Mouse (Mus musculus) CH12F3 (cell line): ENCODE data around the gene 1700023F06Rik.

Experiments used
- in situ Hi-C: fragments of 300-500 bp; cut with MboI; formaldehyde crosslinking; loops from 2 replicates; pipeline ENCODE4 v1.14.3; 2020; ENCODE audit warnings: low sequenced_read_pairs

The 1700023F06Rik gene

GRCm38 (mm10) chr11:103208458-103208857 is at the start of gene 1700023F06Rik:
TSS of gene 1700023F06Rik (minus strand) at chr11:103208558.
- in situ Hi-C loops = no loop called here

- in situ Hi-C loops = no loop called here
These were observed 49.7 kb upstream of the 1700023F06Rik start for GRCm38 (mm10) chr11:103257938-103258481.

GRCm38 (mm10) chr11:103253605-103254004 is 45.2 kb upstream of the 1700023F06Rik start:
- in situ Hi-C loops = no loop called here

GRCm38 (mm10) chr11:103252380-103252779 is 44.0 kb upstream of the 1700023F06Rik start:
- in situ Hi-C loops = no loop called here

GRCm38 (mm10) chr11:103250324-103250723 is 42.0 kb upstream of the 1700023F06Rik start:
- in situ Hi-C loops = no loop called here

DNA sequence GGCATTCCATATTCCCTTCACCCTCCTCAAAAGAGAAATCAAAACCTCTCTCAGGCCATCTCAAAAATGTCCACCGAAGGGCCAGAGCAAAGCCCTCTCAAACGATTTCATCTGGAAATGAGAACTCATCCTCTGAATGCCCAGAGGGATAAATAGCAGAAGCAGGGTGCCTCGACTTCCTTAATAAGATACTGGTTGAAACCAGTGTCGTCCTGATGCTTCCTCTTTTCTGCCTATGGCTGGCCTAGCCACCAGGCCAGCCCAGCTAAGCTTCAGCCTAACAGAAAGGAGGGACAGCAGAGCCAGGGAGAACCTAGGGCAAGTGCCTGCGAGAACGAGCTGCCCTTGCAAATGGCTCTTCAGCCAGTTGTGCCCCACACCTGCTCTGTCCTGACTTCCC is 41.2 kb upstream of the 1700023F06Rik start:
- in situ Hi-C loops = no loop called here

- in situ Hi-C loops = no loop called here
These were observed 40.5 kb upstream of the 1700023F06Rik start for GRCm38 (mm10) chr11:103248837-103249236.

GRCm38 (mm10) chr11:103247504-103248177 is 39.3 kb upstream of the 1700023F06Rik start:
- in situ Hi-C loops = no loop called here

DNA sequence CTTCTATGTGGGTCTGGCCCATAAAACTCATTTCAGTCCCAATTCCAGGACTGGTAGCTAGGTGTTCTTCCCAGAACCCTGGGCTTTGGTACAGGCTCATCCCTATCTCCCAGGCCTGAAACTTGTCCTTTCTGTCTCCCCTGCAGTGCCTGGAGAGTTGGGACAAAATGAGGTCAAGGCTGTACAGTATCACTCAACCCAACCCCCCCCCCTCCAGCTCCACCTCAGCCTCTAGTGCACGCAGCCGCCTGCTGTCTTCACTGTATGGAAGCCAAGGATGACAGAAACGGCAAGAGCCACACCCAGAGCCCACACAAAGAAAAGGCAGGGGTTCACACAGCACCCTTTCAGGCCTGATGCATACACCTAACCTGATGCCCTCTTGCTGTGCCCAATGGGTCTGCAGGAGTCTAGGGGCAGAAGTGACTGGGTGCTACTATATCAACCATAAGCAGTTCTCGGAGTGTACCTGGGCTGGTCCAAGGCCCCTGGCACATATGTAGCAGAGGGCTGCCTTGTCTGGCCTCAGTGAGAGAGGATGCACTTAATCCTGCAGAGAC is 38.5 kb upstream of the 1700023F06Rik start:
- in situ Hi-C loops = no loop called here

DNA sequence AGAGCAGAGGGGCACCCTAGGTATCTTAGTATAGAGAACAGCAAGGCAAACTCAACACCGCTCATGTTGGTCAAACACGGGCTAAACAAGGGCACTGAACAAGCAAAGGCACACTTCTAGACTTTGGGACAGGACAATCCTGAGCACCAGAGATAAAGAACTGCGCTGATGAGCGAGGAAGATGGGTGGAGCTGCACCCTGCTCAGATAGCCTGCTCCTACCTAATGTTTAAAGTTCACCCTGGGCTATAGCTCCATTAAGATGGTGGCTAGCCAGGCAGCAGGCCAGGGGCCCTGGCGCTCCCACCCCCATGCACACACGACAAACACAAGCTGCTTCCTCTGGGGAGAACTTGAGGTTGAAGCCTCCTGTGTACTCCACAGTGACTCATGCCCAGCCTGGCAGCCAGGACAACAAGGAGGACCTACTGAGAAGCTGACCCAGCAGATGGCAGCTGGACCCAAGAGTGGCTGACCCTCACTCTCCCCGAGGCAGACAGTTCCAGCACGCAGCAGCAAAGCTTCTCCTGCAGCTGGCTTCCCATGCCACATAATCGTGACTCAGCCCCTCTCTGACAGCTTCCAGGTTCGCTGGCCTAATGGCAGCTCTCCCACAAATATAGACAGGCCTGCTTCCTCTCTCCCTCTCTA is 37.8 kb upstream of the 1700023F06Rik start:
- in situ Hi-C loops = no loop called here

GRCm38 (mm10) chr11:103244856-103245255 is 36.5 kb upstream of the 1700023F06Rik start:
- in situ Hi-C loops = no loop called here

- in situ Hi-C loops = no loop called here
These were observed 32.4 kb upstream of the 1700023F06Rik start for GRCm38 (mm10) chr11:103240740-103241139.

DNA sequence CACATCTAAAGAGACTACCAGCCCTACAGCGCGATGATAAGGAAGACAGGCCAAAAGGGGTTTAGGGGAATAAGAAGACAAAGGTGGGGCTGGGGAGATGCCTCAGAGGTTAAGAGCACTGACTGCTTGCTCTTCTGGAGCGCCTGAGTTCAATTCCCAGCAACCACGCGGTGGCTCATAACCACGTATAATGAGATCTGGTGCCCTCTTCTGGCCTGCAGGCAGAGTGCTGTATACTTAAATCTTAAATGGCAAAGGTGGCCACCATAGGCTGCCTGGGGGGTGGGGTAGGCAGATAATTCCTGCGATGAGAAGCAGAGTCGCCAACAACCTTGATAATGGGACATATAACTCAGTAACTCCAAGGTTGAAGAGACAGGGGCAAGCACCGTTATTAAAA is 29.4 kb upstream of the 1700023F06Rik start:
- in situ Hi-C loops = no loop called here

- in situ Hi-C loops = no loop called here
These were observed 28.5 kb upstream of the 1700023F06Rik start for GRCm38 (mm10) chr11:103236903-103237302.

- in situ Hi-C loops = no loop called here
These were observed 28.1 kb upstream of the 1700023F06Rik start for GRCm38 (mm10) chr11:103236431-103236830.

DNA sequence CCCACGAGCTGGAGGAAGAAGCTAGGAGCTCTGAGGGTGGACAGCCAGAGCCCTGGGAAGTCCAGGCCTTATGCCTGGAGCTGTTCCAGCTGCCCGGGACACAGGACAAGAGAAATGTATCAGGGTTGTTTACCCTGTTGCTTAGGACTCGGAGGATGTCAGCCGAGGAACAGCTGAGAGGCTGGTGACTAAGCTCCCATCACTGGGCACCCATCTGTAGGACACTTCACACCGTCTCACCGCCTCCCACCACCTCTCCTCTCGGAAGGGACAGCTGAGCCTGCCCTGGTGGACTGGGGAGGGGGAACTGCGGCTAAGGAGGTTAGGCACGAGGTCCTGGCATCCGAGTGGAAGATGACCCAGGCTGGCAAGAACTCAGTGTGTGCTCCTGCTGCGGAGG is 27.3 kb upstream of the 1700023F06Rik start:
- in situ Hi-C loops = no loop called here

GRCm38 (mm10) chr11:103234447-103234846 is 26.1 kb upstream of the 1700023F06Rik start:
- in situ Hi-C loops = no loop called here

DNA sequence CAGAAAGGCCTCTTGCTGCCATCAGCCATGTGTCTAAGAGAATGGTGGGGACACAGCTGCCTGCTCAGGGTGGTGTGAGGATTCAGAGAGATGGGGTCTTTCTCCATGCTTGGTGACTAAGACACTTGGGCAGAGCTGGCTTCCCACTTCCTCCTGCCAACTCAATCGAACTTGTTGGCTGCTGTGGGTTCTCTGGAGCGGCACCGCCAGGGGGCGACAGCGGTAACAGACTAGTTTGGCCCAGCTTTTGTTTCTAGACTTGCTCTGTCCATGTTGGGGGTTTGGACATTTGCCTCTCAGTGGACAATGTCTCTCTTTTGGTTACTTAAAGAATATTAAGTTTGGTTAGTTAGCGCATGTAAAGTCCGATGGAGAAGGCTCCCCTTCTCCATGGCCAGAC is 24.6 kb upstream of the 1700023F06Rik start:
- in situ Hi-C loops = no loop called here

GRCm38 (mm10) chr11:103231367-103231766 is 23.0 kb upstream of the 1700023F06Rik start:
- in situ Hi-C loops = no loop called here

- in situ Hi-C loops = no loop called here
These were observed 22.3 kb upstream of the 1700023F06Rik start for GRCm38 (mm10) chr11:103230626-103231025.

- in situ Hi-C loops = no loop called here
These were observed 21.2 kb upstream of the 1700023F06Rik start for GRCm38 (mm10) chr11:103229608-103230007.

DNA sequence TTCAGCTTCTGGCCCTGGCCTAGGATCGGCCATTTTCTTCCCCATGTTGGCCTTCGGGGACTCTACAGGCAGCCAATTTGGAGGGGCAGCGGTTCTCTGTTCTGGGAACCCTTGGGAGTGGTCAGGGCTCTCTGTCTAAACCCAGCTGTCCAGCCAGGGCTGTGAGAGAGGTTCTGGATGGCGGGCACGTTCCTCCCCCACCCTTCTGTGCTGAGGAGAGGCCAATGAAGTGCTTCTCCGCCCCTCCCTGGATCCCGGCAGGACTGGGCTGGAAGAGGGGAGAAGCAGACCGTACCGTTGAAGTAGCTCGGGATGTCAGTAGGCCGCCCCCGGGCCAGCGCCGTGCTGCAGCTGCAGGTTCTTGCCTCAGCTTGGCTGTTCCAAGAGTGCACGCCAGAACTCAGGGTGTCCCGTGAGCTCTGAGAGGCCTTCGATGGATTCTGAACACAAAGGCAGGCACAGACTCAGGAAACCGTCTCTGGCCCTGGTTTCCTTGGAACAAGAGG is 15.6 kb upstream of the 1700023F06Rik start:
- in situ Hi-C loops = no loop called here
